Mouse (Mus musculus) neural tube, embryonic 13.5 days (tissue): Measurements from ENCODE around the gene Klf2. TPM values are rescaled to one million over a fixed set of nuclear protein-coding genes. Genes with fewer than 3 reads are reported as not detected.
A peak's percentile ranks its signal among the peaks of the same experiment; 100 is the strongest.

Source experiments
- ATAC-seq: fragments of 200-750 bp; cut with Nextera tagmentation; 2 replicates; pipeline ENCODE4 v1.8.0; 2017; ENCODE audit warnings: low read depth, mild to moderate bottlenecking, moderate TSS enrichment, moderate library complexity
- H3K27ac ChIP-seq: fragments of 300-500 bp; sonication (generic); replicated peaks from 2 replicates; pipeline ENCODE4 v1.5.1; 2015; ENCODE audit warnings: moderate library complexity, mild to moderate bottlenecking, inconsistent platforms
- H3K27me3 ChIP-seq: fragments of 300-500 bp; sonication (generic); 2 replicates; pipeline ENCODE4 v1.6.1; 2015; ENCODE audit warnings: mild to moderate bottlenecking, inconsistent platforms
- H3K36me3 ChIP-seq: fragments of 300-500 bp; sonication (generic); 2 replicates; pipeline ENCODE4 v1.6.1; 2015; ENCODE audit warnings: mild to moderate bottlenecking, inconsistent platforms
- H3K4me1 ChIP-seq: fragments of 300-500 bp; sonication (generic); replicated peaks from 2 replicates; pipeline ENCODE4 v1.6.1; 2015; ENCODE audit warnings: inconsistent platforms
- H3K4me2 ChIP-seq: fragments of 300-500 bp; sonication (generic); 2 replicates; pipeline ENCODE4 v1.6.1; 2015; ENCODE audit warnings: inconsistent platforms, mild to moderate bottlenecking, moderate library complexity
- H3K4me3 ChIP-seq: fragments of 300-500 bp; sonication (generic); 2 replicates; pipeline ENCODE4 v1.5.1; 2015; ENCODE audit warnings: mild to moderate bottlenecking, inconsistent platforms
- H3K9ac ChIP-seq: fragments of 300-500 bp; sonication (generic); 2 replicates; pipeline ENCODE4 v1.6.1; 2015; ENCODE audit warnings: moderate library complexity, mild to moderate bottlenecking, inconsistent platforms
- H3K9me3 ChIP-seq: fragments of 300-500 bp; sonication (generic); 2 replicates; pipeline ENCODE4 v1.6.1; 2016; ENCODE audit warnings: inconsistent platforms
- WGBS: fragments of 180-500 bp; shearing (Covaris S2); methylation state at CpG from one replicate; pipeline ENCODE4 v1.1.7; 2015; 5-methylcytosine and 5-hydroxymethylcytosine counted together
- polyA plus RNA-seq: library from polyadenylated mRNA; unstranded; fragments of >200 nt; fragmentation: Nextera tagmentation; extraction: Ambion mirVana; gene quantifications from 2 replicates; pipeline ENCODE4 v1.2.1, GENCODE M21; 2015

The Klf2 gene
- polyA plus RNA-seq, 1 experiment from 2014 or later, result 8.3 TPM

GRCm38 (mm10) chr8:72291104-72291503, 27.7 kb upstream of the Klf2 start:
- no peak overlapping the region for H3K9ac ChIP-seq
- H3K9me3 ChIP-seq, result no peaks in the 10 kb centered on the region
- no peak overlapping the region for H3K4me3 ChIP-seq
- H3K27me3 ChIP-seq, result no peaks in the 10 kb centered on the region
- H3K27ac ChIP-seq, result no peak overlapping the region
- H3K4me2 ChIP-seq, result no peak overlapping the region
- H3K36me3 ChIP-seq, result no peaks in the 10 kb centered on the region
- WGBS, result 74% methylated on average over 2 of the region's 2 CpGs
- ATAC-seq, result no peak
- H3K4me1 ChIP-seq, result no peaks in the 10 kb centered on the region; the same call in 1 of the 2 replicates

- Histone ChIP-seq H3K27me3 (no peaks in the 10 kb centered on the region), H3K27ac (no peak overlapping the region), H3K4me3 (no peak overlapping the region), H3K9me3 (no peaks in the 10 kb centered on the region), H3K4me2 (no peak overlapping the region), H3K4me1 (no peaks in the 10 kb centered on the region; the same call in 1 of the 2 replicates), H3K36me3 (no peaks in the 10 kb centered on the region), H3K9ac (no peak overlapping the region)
- ATAC-seq, result no peak
Measured at GRCm38 (mm10) chr8:72293309-72293708, 25.5 kb upstream of the Klf2 start.

GRCm38 (mm10) chr8:72295125-72295524, 23.7 kb upstream of the Klf2 start:
- H3K4me3 ChIP-seq, result no peak overlapping the region
- no peak overlapping the region for H3K9ac ChIP-seq
- WGBS, result 78% methylated on average over 3 of the region's 3 CpGs
- no peak overlapping the region for H3K4me2 ChIP-seq
- no peaks in the 10 kb centered on the region for H3K9me3 ChIP-seq
- ATAC-seq, result no peak
- no peaks in the 10 kb centered on the region for H3K27me3 ChIP-seq
- H3K36me3 ChIP-seq, result no peaks in the 10 kb centered on the region
- H3K4me1 ChIP-seq, result no peaks in the 10 kb centered on the region; the same call in 1 of the 2 replicates
- peak overlapping the region; percentile 54 for H3K27ac ChIP-seq

- Histone ChIP-seq H3K4me3 (no peak overlapping the region), H3K4me2 (no peak overlapping the region), H3K27me3 (no peaks in the 10 kb centered on the region), H3K36me3 (no peaks in the 10 kb centered on the region), H3K27ac (peak overlapping the region; percentile 54), H3K9me3 (no peaks in the 10 kb centered on the region), H3K4me1 (no peaks in the 10 kb centered on the region; the same call in 1 of the 2 replicates), H3K9ac (no peak overlapping the region)
- peak; percentile 63; the same call in 1 of the 2 replicates for ATAC-seq
- 51% methylated on average over 8 of the region's 8 CpGs for WGBS
Measured at GRCm38 (mm10) chr8:72295679-72296078, 23.2 kb upstream of the Klf2 start.

- WGBS, result 91% methylated on average over 8 of the region's 8 CpGs
- Histone ChIP-seq H3K36me3 (no peaks in the 10 kb centered on the region), H3K27me3 (no peaks in the 10 kb centered on the region), H3K9me3 (no peaks in the 10 kb centered on the region), H3K4me1 (no peaks in the 10 kb centered on the region; the same call in 1 of the 2 replicates), H3K4me2 (no peak overlapping the region), H3K4me3 (no peak overlapping the region), H3K9ac (no peak overlapping the region), H3K27ac (no peak overlapping the region)
- ATAC-seq, result no peak
Measured at GRCm38 (mm10) chr8:72296561-72296960, 22.3 kb upstream of the Klf2 start.

- no peak overlapping the region for H3K27ac ChIP-seq
- no peaks in the 10 kb centered on the region for H3K36me3 ChIP-seq
- no peak overlapping the region for H3K9ac ChIP-seq
- 76% methylated on average over 1 of the region's 1 CpGs for WGBS
- ATAC-seq, result no peak
- H3K4me3 ChIP-seq, result no peak overlapping the region
- H3K27me3 ChIP-seq, result no peaks in the 10 kb centered on the region
- H3K4me1 ChIP-seq, result no peaks in the 10 kb centered on the region; the same call in 1 of the 2 replicates
- no peaks in the 10 kb centered on the region for H3K9me3 ChIP-seq
- no peak overlapping the region for H3K4me2 ChIP-seq
Measured at GRCm38 (mm10) chr8:72298928-72299327, 19.9 kb upstream of the Klf2 start.

GRCm38 (mm10) chr8:72300654-72301400, 18.0 kb upstream of the Klf2 start:
- Histone ChIP-seq H3K4me2 (no peak overlapping the region), H3K27me3 (no peaks in the 10 kb centered on the region), H3K27ac (no peak overlapping the region), H3K4me1 (no peaks in the 10 kb centered on the region; the same call in 1 of the 2 replicates), H3K36me3 (no peaks in the 10 kb centered on the region), H3K4me3 (no peak overlapping the region), H3K9ac (no peak overlapping the region), H3K9me3 (no peaks in the 10 kb centered on the region)
- ATAC-seq, result no peak
- WGBS, result 79% methylated on average over 9 of the region's 9 CpGs

GRCm38 (mm10) chr8:72301497-72301896, 17.3 kb upstream of the Klf2 start:
- H3K27me3 ChIP-seq, result no peaks in the 10 kb centered on the region
- no peak overlapping the region for H3K4me2 ChIP-seq
- H3K4me1 ChIP-seq, result no peaks in the 10 kb centered on the region
- 81% methylated on average over 5 of the region's 5 CpGs for WGBS
- no peak overlapping the region for H3K4me3 ChIP-seq
- ATAC-seq, result no peak
- no peaks in the 10 kb centered on the region for H3K9me3 ChIP-seq
- no peak overlapping the region for H3K9ac ChIP-seq
- no peaks in the 10 kb centered on the region for H3K36me3 ChIP-seq
- H3K27ac ChIP-seq, result no peak overlapping the region

GRCm38 (mm10) chr8:72302986-72303612, 15.7 kb upstream of the Klf2 start:
- H3K36me3 ChIP-seq, result no peaks in the 10 kb centered on the region
- no peaks in the 10 kb centered on the region for H3K27me3 ChIP-seq
- WGBS, result 68% methylated on average over 8 of the region's 8 CpGs
- H3K4me3 ChIP-seq, result no peak overlapping the region
- no peak overlapping the region for H3K9ac ChIP-seq
- H3K4me2 ChIP-seq, result no peak overlapping the region
- no peaks in the 10 kb centered on the region for H3K9me3 ChIP-seq
- H3K27ac ChIP-seq, result no peak overlapping the region
- H3K4me1 ChIP-seq, result peaks cover 1% of the 10 kb centered on the region; the same call in 1 of the 2 replicates
- no peak for ATAC-seq

GRCm38 (mm10) chr8:72303633-72304032, 15.2 kb upstream of the Klf2 start:
- H3K9me3 ChIP-seq, result no peaks in the 10 kb centered on the region
- no peak overlapping the region for H3K4me3 ChIP-seq
- H3K27ac ChIP-seq, result no peak overlapping the region
- H3K27me3 ChIP-seq, result no peaks in the 10 kb centered on the region
- ATAC-seq, result no peak
- no peak overlapping the region for H3K9ac ChIP-seq
- no peaks in the 10 kb centered on the region for H3K36me3 ChIP-seq
- H3K4me2 ChIP-seq, result no peak overlapping the region
- H3K4me1 ChIP-seq, result peaks cover 4% of the 10 kb centered on the region; the same call in 1 of the 2 replicates
- WGBS, result 73% methylated on average over 8 of the region's 8 CpGs

GRCm38 (mm10) chr8:72305210-72305905, 13.5 kb upstream of the Klf2 start, which contains the start of gene Gm10282:
Gene Gm10282 (minus strand): TSS chr8:72305260.
- Histone ChIP-seq H3K4me2 (no peak within 1 kb of the TSS), H3K4me3 (no peak within 1 kb of the TSS), H3K27me3 (no peaks in the 10 kb centered on the region), H3K36me3 (no peaks in the 10 kb centered on the region), H3K9ac (no peak within 1 kb of the TSS), H3K27ac (no peak within 1 kb of the TSS), H3K4me1 (peaks cover 4% of the 10 kb centered on the region; the same call in 1 of the 2 replicates), H3K9me3 (no peaks in the 10 kb centered on the region)
- no peak for ATAC-seq
- 76% methylated on average over 16 of the region's 16 CpGs for WGBS

GRCm38 (mm10) chr8:72306913-72307312, 11.9 kb upstream of the Klf2 start:
- ATAC-seq, result no peak
- H3K4me1 ChIP-seq, result peaks cover 10% of the 10 kb centered on the region
- H3K4me3 ChIP-seq, result no peak overlapping the region
- H3K27ac ChIP-seq, result no peak overlapping the region
- 93% methylated on average over 5 of the region's 5 CpGs for WGBS
- H3K4me2 ChIP-seq, result no peak overlapping the region
- no peak overlapping the region for H3K9ac ChIP-seq
- no peaks in the 10 kb centered on the region for H3K27me3 ChIP-seq
- H3K36me3 ChIP-seq, result no peaks in the 10 kb centered on the region
- H3K9me3 ChIP-seq, result no peaks in the 10 kb centered on the region
